Mouse (Mus musculus): ENCODE measurements at regions not wholly inside any gene's neighbourhood (a gene's known extent, or its start where the extent isn't known, plus 50 kb on each side); places are given as distances from the start of the nearest gene placed in this dataset.

- TF ChIP-seq CTCF (IDR thresholded peaks at IDR 0.05; ENCODE audit: low read depth, low read length): no peak
- TF ChIP-seq GATA2 (IDR thresholded peaks at IDR 0.05; ENCODE audit: borderline replicate concordance, low read depth, low read length): no peak
These were observed 190.3 kb upstream of the Plcz1 start for GRCm38 (mm10) chr6:140231537-140231936.

All from G1E (cell line).